Mouse (Mus musculus): Measurements from ENCODE around the gene Atp11b. TPM values are rescaled to one million over a fixed set of nuclear protein-coding genes. Genes with fewer than 3 reads are reported as not detected.

The Atp11b gene
- total RNA-seq, 1 experiment: 69.9 TPM

GRCm38 (mm10) chr3:35762735-35763134 is 8.8 kb downstream of the Atp11b start:
- Histone ChIP-seq H3K9me3 (ENCODE audit: control insufficient read depth, insufficient read depth, low read depth, low read length) (no peaks in the 10 kb centered on the region), H3K9ac (ENCODE audit: insufficient read depth, low read depth, low read length, poor library complexity, severe bottlenecking) (no peak overlapping the region), H3K36me3 (ENCODE audit: control insufficient read depth, insufficient read depth, low read length, poor library complexity, severe bottlenecking) (no peaks in the 10 kb centered on the region), H3K4me1 (ENCODE audit: control insufficient read depth in 2 of 2, insufficient read depth in 2 of 2, low read length in 2 of 2, poor library complexity in 1 of 2) (peaks cover 4 to 6% of the 10 kb centered on the region in 2 experiments; a peak in 2 of 4 replicates), H3K27ac (ENCODE audit: insufficient read depth, low read depth, low read length, poor library complexity, severe bottlenecking) (no peak overlapping the region), H3K4me3 (ENCODE audit: insufficient read depth in 1 of 2, low read depth in 1 of 2, low read length in 2 of 2, poor library complexity in 1 of 2, severe bottlenecking in 1 of 2) (no peak overlapping the region)
- in situ Hi-C loops (cut with MboI; ENCODE audit: low sequenced_read_pairs in 2 of 2, unreplicated experiment in 2 of 2): no loop called here
- TF ChIP-seq HCFC1 (IDR thresholded peaks at IDR 0.05; ENCODE audit: borderline replicate concordance, insufficient read depth, low read length): no peak
- no peak for TF ChIP-seq CHD2 (IDR thresholded peaks at IDR 0.05; ENCODE audit: low read depth, low read length)
- TF ChIP-seq ZC3H11A (IDR thresholded peaks at IDR 0.05; ENCODE audit: borderline replicate concordance, low read depth, low read length): no peak
- TF ChIP-seq MAFK (IDR thresholded peaks at IDR 0.05; ENCODE audit: insufficient read depth, low read depth, low read length): no peak
- TF ChIP-seq ZNF384 (IDR thresholded peaks at IDR 0.05; ENCODE audit: low read depth, low read length): no peak
- no peak for DNase-seq (ENCODE audit: low read depth, low spot score)

DNA sequence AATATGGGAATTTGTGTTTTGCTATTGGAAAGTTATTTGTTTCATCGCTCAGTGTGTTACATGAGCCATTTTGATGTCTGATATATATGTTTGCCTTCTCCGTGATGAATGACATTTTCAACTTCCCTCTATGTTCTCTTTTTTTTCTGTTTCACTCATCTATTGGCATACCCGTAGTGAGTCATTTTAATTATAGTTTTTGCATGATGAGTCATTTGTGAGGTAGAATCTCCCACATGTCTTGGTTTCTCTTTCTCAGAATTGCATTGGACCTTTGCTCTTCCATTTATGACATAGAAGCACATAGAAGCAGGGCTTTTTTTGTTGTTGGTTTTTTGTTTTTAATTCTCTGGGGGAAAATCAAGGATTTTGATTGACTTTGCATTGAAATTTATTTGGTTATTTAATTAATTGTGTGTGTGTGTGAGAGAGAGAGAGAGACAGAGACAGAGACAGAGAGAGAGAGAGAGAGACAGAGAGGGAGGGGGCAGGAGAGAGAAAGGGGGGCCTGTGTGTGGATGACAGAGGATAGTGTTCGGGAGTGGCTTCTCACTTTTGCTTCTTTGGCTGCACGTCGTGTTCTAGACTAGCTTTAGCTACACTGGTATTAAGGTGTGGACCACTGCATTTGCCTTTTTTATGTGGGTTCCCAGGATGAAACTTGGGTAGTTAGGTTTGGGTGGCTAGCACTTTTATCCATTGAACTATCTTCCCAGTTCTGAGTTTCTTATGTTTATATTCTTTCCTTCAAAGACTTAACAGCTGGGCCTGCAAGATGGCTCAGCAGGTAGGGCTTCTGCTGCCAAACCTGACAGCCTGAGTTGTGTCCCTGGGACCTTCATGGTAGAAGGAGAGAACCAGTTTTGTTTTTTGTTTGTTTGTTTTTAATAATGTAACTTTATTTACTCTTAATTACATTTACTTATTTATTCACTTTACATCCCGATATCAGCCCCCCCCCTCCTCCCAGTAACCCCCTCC is 11.0 kb downstream of the Atp11b start:
- TF ChIP-seq ZC3H11A (IDR thresholded peaks at IDR 0.05; ENCODE audit: borderline replicate concordance, low read depth, low read length) (no peak), ZNF384 (IDR thresholded peaks at IDR 0.05; ENCODE audit: low read depth, low read length) (no peak), MAFK (IDR thresholded peaks at IDR 0.05; ENCODE audit: insufficient read depth, low read depth, low read length) (no peak), CHD2 (IDR thresholded peaks at IDR 0.05; ENCODE audit: low read depth, low read length) (no peak), HCFC1 (IDR thresholded peaks at IDR 0.05; ENCODE audit: borderline replicate concordance, insufficient read depth, low read length) (no peak)
- Histone ChIP-seq H3K27ac (ENCODE audit: insufficient read depth, low read depth, low read length, poor library complexity, severe bottlenecking) (no peak overlapping the region), H3K4me3 (ENCODE audit: insufficient read depth in 1 of 2, low read depth in 1 of 2, low read length in 2 of 2, poor library complexity in 1 of 2, severe bottlenecking in 1 of 2) (no peak overlapping the region), H3K4me1 (ENCODE audit: control insufficient read depth in 2 of 2, insufficient read depth in 2 of 2, low read length in 2 of 2, poor library complexity in 1 of 2) (peaks cover 4% of the 10 kb centered on the region in 2 experiments; a peak in 2 of 4 replicates), H3K36me3 (ENCODE audit: control insufficient read depth, insufficient read depth, low read length, poor library complexity, severe bottlenecking) (no peaks in the 10 kb centered on the region), H3K9me3 (ENCODE audit: control insufficient read depth, insufficient read depth, low read depth, low read length) (no peaks in the 10 kb centered on the region), H3K9ac (ENCODE audit: insufficient read depth, low read depth, low read length, poor library complexity, severe bottlenecking) (no peak overlapping the region)
- DNase-seq (ENCODE audit: low read depth, low spot score): no peak
- in situ Hi-C loops (cut with MboI; ENCODE audit: low sequenced_read_pairs in 2 of 2, unreplicated experiment in 2 of 2): no loop called here

- H3K9me3 ChIP-seq (ENCODE audit: control insufficient read depth, insufficient read depth, low read depth, low read length): no peaks in the 10 kb centered on the region
- TF ChIP-seq ZNF384 (IDR thresholded peaks at IDR 0.05; ENCODE audit: low read depth, low read length): no peak
- no peak for TF ChIP-seq ZC3H11A (IDR thresholded peaks at IDR 0.05; ENCODE audit: borderline replicate concordance, low read depth, low read length)
- no peak for TF ChIP-seq MAFK (IDR thresholded peaks at IDR 0.05; ENCODE audit: insufficient read depth, low read depth, low read length)
- no peak for TF ChIP-seq CHD2 (IDR thresholded peaks at IDR 0.05; ENCODE audit: low read depth, low read length)
- no peak for TF ChIP-seq HCFC1 (IDR thresholded peaks at IDR 0.05; ENCODE audit: borderline replicate concordance, insufficient read depth, low read length)
- H3K9ac ChIP-seq (ENCODE audit: insufficient read depth, low read depth, low read length, poor library complexity, severe bottlenecking): no peak overlapping the region
- DNase-seq (ENCODE audit: low read depth, low spot score): no peak
- no peaks in the 10 kb centered on the region for H3K4me1 ChIP-seq (ENCODE audit: control insufficient read depth in 2 of 2, insufficient read depth in 2 of 2, low read length in 2 of 2, poor library complexity in 1 of 2)
- H3K4me3 ChIP-seq (ENCODE audit: insufficient read depth in 1 of 2, low read depth in 1 of 2, low read length in 2 of 2, poor library complexity in 1 of 2, severe bottlenecking in 1 of 2): no peak overlapping the region
- no peak overlapping the region for H3K27ac ChIP-seq (ENCODE audit: insufficient read depth, low read depth, low read length, poor library complexity, severe bottlenecking)
- H3K36me3 ChIP-seq (ENCODE audit: control insufficient read depth, insufficient read depth, low read length, poor library complexity, severe bottlenecking): no peaks in the 10 kb centered on the region; the same call in 1 of the 2 replicates
- in situ Hi-C loops (cut with MboI; ENCODE audit: low sequenced_read_pairs in 2 of 2, unreplicated experiment in 2 of 2): no loop called here
Measured at GRCm38 (mm10) chr3:35779748-35780147, 25.8 kb downstream of the Atp11b start.

- no peak for DNase-seq (ENCODE audit: low read depth, low spot score)
- in situ Hi-C loops (cut with MboI; ENCODE audit: low sequenced_read_pairs in 2 of 2, unreplicated experiment in 2 of 2): no loop called here
- Histone ChIP-seq H3K9ac (ENCODE audit: insufficient read depth, low read depth, low read length, poor library complexity, severe bottlenecking) (no peak overlapping the region), H3K36me3 (ENCODE audit: control insufficient read depth, insufficient read depth, low read length, poor library complexity, severe bottlenecking) (peaks cover 4% of the 10 kb centered on the region), H3K9me3 (ENCODE audit: control insufficient read depth, insufficient read depth, low read depth, low read length) (no peaks in the 10 kb centered on the region), H3K27ac (ENCODE audit: insufficient read depth, low read depth, low read length, poor library complexity, severe bottlenecking) (no peak overlapping the region), H3K4me1 (ENCODE audit: control insufficient read depth in 2 of 2, insufficient read depth in 2 of 2, low read length in 2 of 2, poor library complexity in 1 of 2) (no peaks in the 10 kb centered on the region), H3K4me3 (ENCODE audit: insufficient read depth in 1 of 2, low read depth in 1 of 2, low read length in 2 of 2, poor library complexity in 1 of 2, severe bottlenecking in 1 of 2) (no peak overlapping the region)
- no peak for TF ChIP-seq ZC3H11A (IDR thresholded peaks at IDR 0.05; ENCODE audit: borderline replicate concordance, low read depth, low read length)
- 0 out of 2 replicates have a peak, but pooled peaks have one; percentile 22 for TF ChIP-seq MAFK (IDR thresholded peaks at IDR 0.05; ENCODE audit: insufficient read depth, low read depth, low read length)
- no peak for TF ChIP-seq CHD2 (IDR thresholded peaks at IDR 0.05; ENCODE audit: low read depth, low read length)
- no peak for TF ChIP-seq ZNF384 (IDR thresholded peaks at IDR 0.05; ENCODE audit: low read depth, low read length)
- no peak for TF ChIP-seq HCFC1 (IDR thresholded peaks at IDR 0.05; ENCODE audit: borderline replicate concordance, insufficient read depth, low read length)
Measured at GRCm38 (mm10) chr3:35802040-35802439, 48.1 kb downstream of the Atp11b start.

Data from ES-E14 (cell line).